Mouse (Mus musculus) neural tube, embryonic 10.5 days (tissue): ENCODE measurements around the gene Vsnl1.
A peak's percentile ranks its signal among the peaks of the same experiment; 100 is the strongest.

ENCODE experiments used
- DNase-seq: peaks from one replicate; pipeline ENCODE4 v3.0.0-alpha.2; 2017; ENCODE audit warnings: low spot score; ENCODE audit errors: extremely low spot score

Vsnl1 gene

DNA sequence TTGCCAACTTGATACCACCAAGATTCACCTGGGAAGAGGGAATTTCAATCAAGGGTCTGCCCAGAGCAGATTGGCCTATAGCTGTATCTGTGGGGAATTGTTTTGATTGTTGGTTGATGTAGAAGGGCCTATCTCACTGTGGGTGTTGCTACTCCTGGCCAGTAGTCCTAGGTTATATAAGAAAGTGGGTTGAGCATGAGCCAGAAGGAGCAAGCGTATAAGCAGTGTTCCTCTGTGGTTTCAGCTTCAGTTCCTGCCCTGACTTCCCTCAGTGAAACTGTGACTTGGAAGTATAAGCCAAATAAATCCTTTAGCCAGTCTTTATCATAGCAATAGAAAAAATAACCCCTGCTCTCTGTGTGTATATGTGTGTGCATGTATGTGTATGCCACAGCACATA lies 51.7 kb downstream of the Vsnl1 start:
- no peak for DNase-seq

DNA sequence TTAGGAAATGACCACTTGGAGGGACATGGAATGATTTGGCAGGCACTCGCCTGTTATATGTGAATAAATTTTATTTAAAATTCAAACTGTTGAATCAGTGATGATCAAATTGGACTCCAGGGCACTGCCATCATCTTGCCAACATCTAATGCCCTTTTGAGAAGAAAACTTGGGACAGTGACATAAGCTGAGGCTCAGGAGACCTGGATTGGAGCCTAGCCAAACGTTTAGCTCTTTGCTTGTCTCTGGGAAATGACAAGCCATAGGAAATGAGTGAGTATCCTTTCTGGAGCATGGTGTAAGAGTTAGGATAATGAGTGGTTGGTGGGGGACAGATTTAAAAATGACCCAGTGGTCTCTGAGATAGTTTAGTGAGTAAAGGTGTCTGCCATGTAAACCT lies 57.0 kb downstream of the Vsnl1 start:
- no peak for DNase-seq

DNA sequence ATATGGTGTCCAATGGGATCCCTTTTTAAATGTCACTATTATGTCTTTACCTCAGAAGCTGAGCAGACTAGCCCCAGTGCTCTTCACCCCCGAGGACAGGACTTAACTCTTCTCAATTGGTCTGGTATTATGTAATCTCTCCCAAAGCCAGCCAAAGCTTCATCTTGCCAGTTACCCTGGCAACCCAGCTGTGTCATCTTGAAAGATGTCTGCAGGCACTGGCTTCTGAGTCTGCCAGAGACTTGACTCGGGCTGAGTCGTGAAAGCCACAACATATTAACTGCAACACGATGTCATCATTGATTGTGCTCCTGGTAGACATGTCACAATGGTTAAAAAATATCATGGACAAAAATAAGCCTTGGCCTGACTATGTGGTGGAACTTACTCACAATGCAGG lies 66.4 kb downstream of the Vsnl1 start:
- no peak for DNase-seq

DNA sequence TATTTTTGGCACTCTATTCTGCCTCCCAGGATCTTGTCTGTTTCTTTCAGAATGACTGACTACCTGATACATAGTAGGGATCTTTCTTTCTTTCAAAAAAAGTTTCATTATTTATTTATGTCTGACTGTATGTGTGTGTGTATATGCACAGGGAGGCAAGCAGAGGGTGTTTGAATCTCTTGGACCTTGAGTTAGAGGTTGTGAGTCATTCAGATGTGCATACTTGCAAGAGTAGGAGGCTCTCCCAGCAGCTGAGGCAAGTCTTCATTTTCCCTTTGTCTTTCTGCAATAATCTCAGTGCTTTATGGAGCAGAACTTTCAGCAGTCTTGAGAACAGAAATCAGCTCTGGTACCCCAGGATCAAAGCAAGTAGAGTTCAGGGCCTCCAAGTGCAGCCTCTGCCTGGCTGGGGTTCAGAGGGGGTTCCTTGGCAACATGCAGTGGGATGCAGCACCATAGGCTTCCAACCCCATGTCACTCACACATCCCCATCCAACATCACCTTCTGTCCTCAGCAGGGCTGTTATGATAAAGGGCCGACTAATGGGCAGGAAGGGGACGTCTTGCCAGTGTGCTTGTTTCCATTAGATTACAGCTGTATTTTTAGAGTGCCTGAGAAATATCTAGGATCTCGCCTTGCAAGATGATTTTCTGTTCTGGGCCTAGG lies 69.2 kb downstream of the Vsnl1 start:
- no peak for DNase-seq

DNA sequence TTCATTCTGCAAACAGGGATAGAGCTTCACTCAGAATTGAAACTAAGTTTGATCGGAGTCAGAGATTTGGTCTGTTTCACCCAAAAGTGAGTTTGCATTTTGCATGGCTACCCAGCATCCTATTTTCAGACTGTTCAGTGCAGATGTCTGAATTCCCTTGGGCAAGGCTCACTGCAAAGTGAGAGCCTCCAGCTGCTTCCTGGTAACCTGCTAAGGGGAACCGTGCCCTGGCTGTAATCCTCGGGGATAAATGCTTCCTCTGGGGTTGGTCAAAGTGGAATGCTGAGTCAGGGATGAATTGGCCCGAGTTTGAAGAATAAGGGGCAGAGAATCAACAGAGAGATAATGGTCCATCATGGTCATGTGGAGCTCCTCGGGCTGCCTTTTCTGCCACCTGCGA lies 71.5 kb downstream of the Vsnl1 start:
- no peak for DNase-seq

- DNase-seq: no peak
Observed at GRCm38 (mm10) chr12:11362435-11362834, 74.0 kb downstream of the Vsnl1 start.

GRCm38 (mm10) chr12:11350895-11351294 lies 85.5 kb downstream of the Vsnl1 start:
- DNase-seq: peak; percentile 66

DNA sequence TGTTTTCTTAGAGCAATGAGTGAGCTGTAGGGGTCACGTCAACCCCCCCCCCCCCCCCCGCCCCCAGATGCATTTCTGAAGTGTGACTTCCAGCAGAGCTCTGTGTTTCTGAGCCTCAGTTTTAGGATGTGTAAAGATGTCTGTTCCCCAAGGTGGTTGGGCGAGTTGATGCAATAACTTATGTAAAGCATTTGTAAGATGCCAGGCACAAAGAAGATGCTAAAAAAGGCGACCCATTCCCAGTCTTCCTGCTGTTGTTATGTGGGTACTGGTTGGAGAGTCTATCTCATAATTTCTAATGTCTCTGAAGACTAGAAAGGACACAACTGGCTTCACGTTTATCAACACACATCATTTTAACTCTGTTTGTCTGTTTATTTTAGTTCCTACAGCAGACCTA lies 86.5 kb downstream of the Vsnl1 start:
- DNase-seq: no peak

DNA sequence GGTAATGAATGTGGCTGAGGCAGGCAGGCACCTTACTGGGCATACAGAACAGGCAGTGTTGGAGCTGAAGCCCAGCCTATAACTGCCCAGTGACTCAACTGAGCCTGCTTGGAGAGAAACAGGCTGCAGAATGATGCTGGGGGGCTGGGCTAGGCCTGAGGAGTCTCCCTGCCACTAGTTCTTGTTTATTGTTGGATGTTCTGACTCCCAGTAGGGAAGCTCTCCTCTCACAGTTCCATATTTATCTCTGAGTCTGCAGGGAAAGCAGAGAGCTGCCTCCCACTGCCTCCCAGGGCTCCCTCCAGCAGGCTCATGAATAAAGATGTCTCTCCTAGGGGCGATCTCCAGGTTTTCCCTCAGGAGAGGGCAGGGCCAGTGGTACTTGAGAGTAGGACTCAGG lies 88.0 kb downstream of the Vsnl1 start:
- no peak for DNase-seq

- no peak for DNase-seq
Observed at GRCm38 (mm10) chr12:11345963-11346362, 90.5 kb downstream of the Vsnl1 start.

GRCm38 (mm10) chr12:11342020-11342600 lies 94.3 kb downstream of the Vsnl1 start:
- DNase-seq: no peak

DNA sequence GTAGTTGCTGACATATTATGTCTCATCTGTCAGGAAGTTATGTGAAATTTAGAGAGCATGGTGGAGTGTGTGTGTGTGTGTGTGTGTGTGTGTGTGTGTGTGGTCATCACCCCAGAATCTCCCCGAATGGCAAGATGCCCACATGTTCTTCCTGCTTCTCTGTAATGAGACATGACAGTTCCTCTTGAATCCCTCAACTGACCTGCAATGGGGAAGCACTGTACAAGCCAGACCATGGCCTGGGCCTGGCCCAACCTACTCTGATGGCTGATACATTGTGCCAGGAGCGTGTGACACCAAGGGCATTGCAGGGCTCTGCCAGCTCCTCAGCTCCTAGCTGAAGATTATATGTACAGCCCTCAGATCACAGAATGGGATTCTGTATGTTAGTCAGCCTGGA lies 98.2 kb downstream of the Vsnl1 start:
- no peak for DNase-seq

DNA sequence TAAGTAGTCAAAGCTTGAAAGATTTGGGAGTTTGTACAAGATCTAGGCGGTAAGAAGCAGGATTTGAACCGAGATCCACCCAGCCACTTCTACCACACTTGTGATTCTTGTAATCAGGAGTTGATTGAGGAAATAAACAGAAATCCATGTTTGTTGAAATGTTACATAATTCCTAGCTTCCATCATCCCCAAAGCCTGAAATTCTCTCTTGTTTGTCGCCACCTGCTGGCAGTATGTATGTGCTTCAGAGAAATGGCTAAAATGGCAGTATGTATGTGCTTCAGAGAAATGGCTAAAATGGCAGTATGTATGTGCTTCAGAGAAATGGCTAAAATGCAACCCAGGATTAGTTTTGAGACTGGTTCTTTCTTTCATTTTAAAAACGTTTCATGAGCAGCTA lies 99.6 kb downstream of the Vsnl1 start:
- DNase-seq: peak; percentile 32

- DNase-seq: no peak
Observed at GRCm38 (mm10) chr12:11326483-11326882, 109.9 kb downstream of the Vsnl1 start.

DNA sequence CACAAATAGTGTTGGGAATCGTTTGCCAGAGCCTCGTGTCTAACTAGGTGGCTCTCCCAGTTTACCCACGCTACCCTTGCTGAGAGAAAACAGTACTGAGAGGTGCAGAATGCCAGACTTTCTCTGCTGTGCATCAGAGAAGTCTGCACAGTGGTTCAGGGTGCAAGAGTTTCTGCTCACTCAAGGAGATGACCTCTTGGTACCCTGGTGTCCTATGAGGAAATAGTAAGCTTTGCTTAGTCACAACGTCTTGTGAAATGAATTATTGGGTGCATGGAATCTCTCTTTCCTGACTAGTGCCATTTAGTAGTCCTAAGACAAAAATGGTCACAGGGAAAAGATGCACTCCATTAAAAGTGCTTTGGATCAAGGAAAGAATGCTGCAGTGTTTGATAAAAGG lies 111.9 kb downstream of the Vsnl1 start:
- DNase-seq: no peak

- DNase-seq: no peak
Observed at GRCm38 (mm10) chr12:11317671-11318070, 118.7 kb downstream of the Vsnl1 start.

GRCm38 (mm10) chr12:11313840-11314239 lies 122.6 kb downstream of the Vsnl1 start:
- no peak for DNase-seq

- DNase-seq: no peak
Observed at GRCm38 (mm10) chr12:11311106-11311505, 125.3 kb downstream of the Vsnl1 start.

GRCm38 (mm10) chr12:11306753-11307645 lies 129.4 kb downstream of the Vsnl1 start:
- DNase-seq: no peak

GRCm38 (mm10) chr12:11300858-11301257 lies 135.6 kb downstream of the Vsnl1 start:
- no peak for DNase-seq

GRCm38 (mm10) chr12:11286382-11286781 lies 150.0 kb downstream of the Vsnl1 start:
- DNase-seq: no peak

- DNase-seq: no peak
Observed at GRCm38 (mm10) chr12:11281584-11281983, 154.8 kb downstream of the Vsnl1 start.
